11 mouse cellular contexts compared by ENCODE assay signal in genomic region chr8:121280414-121280813, GRCm38 (mm10).
DNase-seq lines count a peak whose midpoint lies in the region; ATAC-seq lines count a peak whose summit lies in the region.
"Had no signal": no experiment of that assay in that cellular context is flagged by ENCODE, and none has a peak within 500 bp of the region (broad histone marks: within the 10 kb centered on the region; RNA-seq: fewer than 3 reads in every experiment).

No protein-coding gene starts in this region.

- no peaks in the 10 kb centered on the region for H3K36me3 ChIP-seq in heart, embryonic 10.5 days
- no peaks in the 10 kb centered on the region for H3K36me3 ChIP-seq in embryonic facial prominence, embryonic 10.5 days (replicated peaks)
- H3K36me3 ChIP-seq: lung, embryonic 15.5 days had no signal

- peak overlapping the region; percentile 81 for H3K27ac ChIP-seq in heart, embryonic 10.5 days
- peak overlapping the region; percentile 82 for H3K27ac ChIP-seq in embryonic facial prominence, embryonic 10.5 days (replicated peaks)
- H3K27ac ChIP-seq: lung, embryonic 15.5 days; stomach, postnatal 0 days had no signal

- H3K4me3 ChIP-seq in heart, embryonic 10.5 days = 0 out of 2 replicates have a peak overlapping the region, but pooled peaks have one; percentile 5
- no peak overlapping the region for H3K4me3 ChIP-seq in embryonic facial prominence, embryonic 10.5 days
- H3K4me3 ChIP-seq: lung, embryonic 15.5 days had no signal

- H3K27me3 ChIP-seq in heart, embryonic 10.5 days (ENCODE audit: insufficient read depth, poor library complexity, severe bottlenecking) = peaks cover 6% of the 10 kb centered on the region; the same call in 1 of the 2 replicates
- H3K27me3 ChIP-seq in embryonic facial prominence, embryonic 10.5 days (replicated peaks; ENCODE audit: low read depth, poor library complexity, severe bottlenecking) = peaks cover 32% of the 10 kb centered on the region
- H3K27me3 ChIP-seq: lung, embryonic 15.5 days had no signal

- DNase-seq in heart, embryonic 10.5 days (ENCODE audit: low spot score) = peak; percentile 87
- DNase-seq in heart, adult 18-20 months = no peak
- peak; percentile 19 for DNase-seq in 3T3-L1 (ENCODE audit: low read depth, low spot score)
- DNase-seq in embryonic facial prominence, embryonic 10.5 days (ENCODE audit: low spot score) = peak; percentile 72
- peak; percentile 32 to 56 for DNase-seq in kidney, postnatal 25 days
- no peak for DNase-seq in left cerebral cortex, postnatal 36 days (ENCODE audit: low spot score in 2 of 2)
- no peak for DNase-seq in thymus, postnatal 14 days

- no peaks in the 10 kb centered on the region for H3K9me3 ChIP-seq in heart, embryonic 10.5 days
- H3K9me3 ChIP-seq in embryonic facial prominence, embryonic 10.5 days = no peaks in the 10 kb centered on the region
- H3K9me3 ChIP-seq: lung, embryonic 15.5 days had no signal

- intact Hi-C loops in left cerebral cortex, postnatal 36 days (cut with DNase I) = no loop called here

- ATAC-seq in erythroid progenitor cell, adult 5-6 weeks (replicated peaks; ENCODE audit: low FRiP score, poor library complexity, severe bottlenecking) = no peak
- ATAC-seq: intestine, embryonic 16.5 days had no signal

- peaks cover 46% of the 10 kb centered on the region for H3K4me1 ChIP-seq in heart, embryonic 10.5 days
- H3K4me1 ChIP-seq in embryonic facial prominence, embryonic 10.5 days = peaks cover 66% of the 10 kb centered on the region
- H3K4me1 ChIP-seq: lung, embryonic 15.5 days had no signal

- WGBS in heart, embryonic 10.5 days = 39% methylated on average over 9 of the region's 9 CpGs
- 25% methylated on average over 9 of the region's 9 CpGs for WGBS in embryonic facial prominence, embryonic 10.5 days

Comparison
In these comparisons a context has a peak if more than half of its experiments do, and no peak if none do; other contexts are left out.
1. DNase-seq: peak in heart, embryonic 10.5 days (single experiment), 3T3-L1 (single experiment), embryonic facial prominence, embryonic 10.5 days (single experiment) and kidney, postnatal 25 days (2 of 2); none in heart, adult 18-20 months (0 of 2), left cerebral cortex, postnatal 36 days (0 of 2) and thymus, postnatal 14 days (single experiment).